Mouse (Mus musculus): Measurements from ENCODE around the gene Cntn6. TPM values are rescaled to one million over a fixed set of nuclear protein-coding genes. Genes with fewer than 3 reads are reported as not detected.

Cntn6 gene
- total RNA-seq, 2 experiments from 2014 or later, result not detected

GRCm38 (mm10) chr6:104734256-104734655, 241.7 kb downstream of the Cntn6 start:
- no peak for ATAC-seq (replicated peaks; ENCODE audit: poor library complexity, severe bottlenecking)

- ATAC-seq (replicated peaks; ENCODE audit: poor library complexity, severe bottlenecking), result no peak
Observed at GRCm38 (mm10) chr6:104738999-104739398, 246.4 kb downstream of the Cntn6 start.

- no peak for ATAC-seq (replicated peaks; ENCODE audit: poor library complexity, severe bottlenecking)
Observed at GRCm38 (mm10) chr6:104758125-104758524, 265.5 kb downstream of the Cntn6 start.

- no peak for ATAC-seq (replicated peaks; ENCODE audit: poor library complexity, severe bottlenecking)
Observed at GRCm38 (mm10) chr6:104761226-104761625, 268.6 kb downstream of the Cntn6 start.

GRCm38 (mm10) chr6:104783891-104784290, 291.3 kb downstream of the Cntn6 start:
- no peak for ATAC-seq (replicated peaks; ENCODE audit: poor library complexity, severe bottlenecking)

- ATAC-seq (replicated peaks; ENCODE audit: poor library complexity, severe bottlenecking), result no peak
Observed at GRCm38 (mm10) chr6:104787502-104787901, 294.9 kb downstream of the Cntn6 start.

GRCm38 (mm10) chr6:104808526-104808925, 315.9 kb downstream of the Cntn6 start:
- ATAC-seq (replicated peaks; ENCODE audit: poor library complexity, severe bottlenecking), result no peak

- ATAC-seq (replicated peaks; ENCODE audit: poor library complexity, severe bottlenecking), result no peak
Observed at GRCm38 (mm10) chr6:104815610-104816009, 323.0 kb downstream of the Cntn6 start.

- ATAC-seq (replicated peaks; ENCODE audit: poor library complexity, severe bottlenecking), result no peak
Observed at GRCm38 (mm10) chr6:104879711-104880110, 387.1 kb downstream of the Cntn6 start.

GRCm38 (mm10) chr6:104884021-104884420, 391.4 kb downstream of the Cntn6 start:
- no peak for ATAC-seq (replicated peaks; ENCODE audit: poor library complexity, severe bottlenecking)

GRCm38 (mm10) chr6:104885829-104886228, 393.2 kb downstream of the Cntn6 start:
- ATAC-seq (replicated peaks; ENCODE audit: poor library complexity, severe bottlenecking), result no peak

- no peak for ATAC-seq (replicated peaks; ENCODE audit: poor library complexity, severe bottlenecking)
Observed at GRCm38 (mm10) chr6:104891071-104891470, 398.5 kb downstream of the Cntn6 start.

Measured in granulocyte monocyte progenitor cell, adult 5-6 weeks (primary cell).